Mouse (Mus musculus) embryo, embryonic 9.5 days (tissue): Measurements from ENCODE around the gene Eno1.

Experiments
- DNase-seq: peaks from one replicate; pipeline ENCODE4 v3.0.0-alpha.2; 2017; ENCODE audit errors: extremely low spot score

Gene Eno1

GRCm38 (mm10) chr4:150226818-150227688 lies 9.5 kb upstream of the Eno1 start:
- no peak for DNase-seq

- DNase-seq, result no peak
Observed at GRCm38 (mm10) chr4:150228581-150229348, 7.8 kb upstream of the Eno1 start.

GRCm38 (mm10) chr4:150229747-150230390 lies 6.7 kb upstream of the Eno1 start:
- no peak for DNase-seq

- DNase-seq, result peak; percentile 61
Observed at GRCm38 (mm10) chr4:150230460-150231407, 5.8 kb upstream of the Eno1 start.

GRCm38 (mm10) chr4:150231871-150232270 lies 4.7 kb upstream of the Eno1 start:
- DNase-seq, result no peak

- no peak for DNase-seq
Observed at GRCm38 (mm10) chr4:150234599-150235327, 1.8 kb upstream of the Eno1 start.

GRCm38 (mm10) chr4:150235585-150235984 lies 936 bp upstream of the Eno1 start:
- DNase-seq, result no peak

GRCm38 (mm10) chr4:150236031-150236430 lies 490 bp upstream of the Eno1 start:
- no peak for DNase-seq

GRCm38 (mm10) chr4:150237636-150238361 lies 1.3 kb downstream of the Eno1 start:
- no peak for DNase-seq

- peak; percentile 71 for DNase-seq
Observed at GRCm38 (mm10) chr4:150238433-150239086, 2.0 kb downstream of the Eno1 start.

GRCm38 (mm10) chr4:150239087-150239480 lies 2.6 kb downstream of the Eno1 start:
- DNase-seq, result no peak

- no peak for DNase-seq
Observed at GRCm38 (mm10) chr4:150239503-150239902, 3.0 kb downstream of the Eno1 start.

- peak; percentile 91 for DNase-seq
Observed at GRCm38 (mm10) chr4:150239951-150240368, 3.4 kb downstream of the Eno1 start.

GRCm38 (mm10) chr4:150240381-150240886 lies 3.9 kb downstream of the Eno1 start:
- no peak for DNase-seq

GRCm38 (mm10) chr4:150241708-150242107 lies 5.2 kb downstream of the Eno1 start:
- DNase-seq, result no peak

- no peak for DNase-seq
Observed at GRCm38 (mm10) chr4:150242745-150243144, 6.2 kb downstream of the Eno1 start.

GRCm38 (mm10) chr4:150245876-150246275 lies 9.4 kb downstream of the Eno1 start:
- DNase-seq, result no peak

- DNase-seq, result no peak
Observed at GRCm38 (mm10) chr4:150248009-150248408, 11.5 kb downstream of the Eno1 start.

GRCm38 (mm10) chr4:150248917-150249316 lies 12.4 kb downstream of the Eno1 start:
- DNase-seq, result no peak
